Mouse (Mus musculus): ENCODE data around the gene Vkorc1. TPM values are rescaled to one million over a fixed set of nuclear protein-coding genes. Genes with fewer than 3 reads are reported as not detected.

The Vkorc1 gene
- polyA plus RNA-seq, 1 experiment from 2014 or later = 125 TPM

GRCm38 (mm10) chr7:127850906-127851305 lies 44.5 kb downstream of the Vkorc1 start:
- Histone ChIP-seq H3K9me3 (ENCODE audit: control insufficient read depth, low read length) (no peaks in the 10 kb centered on the region), H3K27me3 (ENCODE audit: control insufficient read depth, insufficient read depth, low read length) (no peaks in the 10 kb centered on the region), H3K9ac (ENCODE audit: low read depth, low read length) (no peak overlapping the region), H3K36me3 (ENCODE audit: control insufficient read depth, insufficient read depth, low read length) (peaks cover 11% of the 10 kb centered on the region; the same call in 1 of the 2 replicates), H3K4me2 (replicated peaks; ENCODE audit: low read depth, low read length) (no peak overlapping the region), H3K4me1 (ENCODE audit: control insufficient read depth, insufficient read depth, low read length) (no peaks in the 10 kb centered on the region), H3K4me3 (ENCODE audit: low read length) (no peak overlapping the region), H3K27ac (ENCODE audit: low read depth, low read length) (no peak overlapping the region)
- ATAC-seq (ENCODE audit: low FRiP score, low TSS enrichment) = no peak
- WGBS = 62% methylated on average over 5 of the region's 5 CpGs

GRCm38 (mm10) chr7:127849973-127850875 lies 45.2 kb downstream of the Vkorc1 start:
- Histone ChIP-seq H3K36me3 (ENCODE audit: control insufficient read depth, insufficient read depth, low read length) (peaks cover 14% of the 10 kb centered on the region; the same call in 1 of the 2 replicates), H3K9ac (ENCODE audit: low read depth, low read length) (no peak overlapping the region), H3K9me3 (ENCODE audit: control insufficient read depth, low read length) (no peaks in the 10 kb centered on the region), H3K4me3 (ENCODE audit: low read length) (no peak overlapping the region), H3K4me1 (ENCODE audit: control insufficient read depth, insufficient read depth, low read length) (no peaks in the 10 kb centered on the region), H3K27me3 (ENCODE audit: control insufficient read depth, insufficient read depth, low read length) (no peaks in the 10 kb centered on the region), H3K27ac (ENCODE audit: low read depth, low read length) (no peak overlapping the region), H3K4me2 (replicated peaks; ENCODE audit: low read depth, low read length) (no peak overlapping the region)
- 85% methylated on average over 6 of the region's 6 CpGs for WGBS
- no peak for ATAC-seq (ENCODE audit: low FRiP score, low TSS enrichment)

Other genes starting within 250 kb of the Vkorc1 start
- gene Bcl7c, start 186.7 kb downstream of the Vkorc1 start, polyA plus RNA-seq (2014; fragmentation: Nextera tagmentation; extraction: Ambion mirVana) = 65.9 and 79.1 TPM in 2 replicates
- gene Ctf1, start 182.9 kb downstream of the Vkorc1 start, polyA plus RNA-seq (2014; fragmentation: Nextera tagmentation; extraction: Ambion mirVana) = 17.5 and 23.7 TPM in 2 replicates
- 0.43 and 0.55 TPM in 2 replicates for gene Ctf2, start 163.5 kb downstream of the Vkorc1 start, polyA plus RNA-seq (2014; fragmentation: Nextera tagmentation; extraction: Ambion mirVana)
- gene Fbxl19, start 151.1 kb downstream of the Vkorc1 start, polyA plus RNA-seq (2014; fragmentation: Nextera tagmentation; extraction: Ambion mirVana) = 6.2 and 10.0 TPM in 2 replicates
- 12.9 and 19.7 TPM in 2 replicates for gene Orai3, start 125.8 kb downstream of the Vkorc1 start, polyA plus RNA-seq (2014; fragmentation: Nextera tagmentation; extraction: Ambion mirVana)
- 32.6 and 34.7 TPM in 2 replicates for gene Setd1a, start 118.9 kb downstream of the Vkorc1 start, polyA plus RNA-seq (2014; fragmentation: Nextera tagmentation; extraction: Ambion mirVana)
- not detected in 2 replicates for gene Gm49388, start 110.0 kb downstream of the Vkorc1 start, polyA plus RNA-seq (2014; fragmentation: Nextera tagmentation; extraction: Ambion mirVana)
- gene Hsd3b7, start 95.0 kb downstream of the Vkorc1 start, polyA plus RNA-seq (2014; fragmentation: Nextera tagmentation; extraction: Ambion mirVana) = 18.0 and 18.7 TPM in 2 replicates
- 22.1 and 34.3 TPM in 2 replicates for gene Stx4a, start 71.3 kb downstream of the Vkorc1 start, polyA plus RNA-seq (2014; fragmentation: Nextera tagmentation; extraction: Ambion mirVana)
- gene Stx1b, start 71.1 kb downstream of the Vkorc1 start, polyA plus RNA-seq (2014; fragmentation: Nextera tagmentation; extraction: Ambion mirVana) = 2.6 and 4.4 TPM in 2 replicates
- gene Zfp646, start 19.4 kb downstream of the Vkorc1 start, polyA plus RNA-seq (2014; fragmentation: Nextera tagmentation; extraction: Ambion mirVana) = 13.7 and 20.2 TPM in 2 replicates
- gene Zfp668, start 18.8 kb downstream of the Vkorc1 start, polyA plus RNA-seq (2014; fragmentation: Nextera tagmentation; extraction: Ambion mirVana) = 18.6 and 21.9 TPM in 2 replicates
- gene Prss53, start 4.6 kb downstream of the Vkorc1 start, polyA plus RNA-seq (2014; fragmentation: Nextera tagmentation; extraction: Ambion mirVana) = 0.73 and 0.77 TPM in 2 replicates
- gene Gm21974, start 163 bp downstream of the Vkorc1 start, polyA plus RNA-seq (2014; fragmentation: Nextera tagmentation; extraction: Ambion mirVana) = not detected in 2 replicates
- 152 and 155 TPM in 2 replicates for gene Bckdk, start 8.5 kb upstream of the Vkorc1 start, polyA plus RNA-seq (2014; fragmentation: Nextera tagmentation; extraction: Ambion mirVana)
- gene Kat8, start 16.9 kb upstream of the Vkorc1 start, polyA plus RNA-seq (2014; fragmentation: Nextera tagmentation; extraction: Ambion mirVana) = 37.2 and 48.9 TPM in 2 replicates
- 44.7 and 47.1 TPM in 2 replicates for gene Prss8, start 34.5 kb upstream of the Vkorc1 start, polyA plus RNA-seq (2014; fragmentation: Nextera tagmentation; extraction: Ambion mirVana)
- gene Prss36, start 51.1 kb upstream of the Vkorc1 start, polyA plus RNA-seq (2014; fragmentation: Nextera tagmentation; extraction: Ambion mirVana) = 12.1 and 12.4 TPM in 2 replicates
- 62.7 and 77.7 TPM in 2 replicates for gene Fus, start 71.8 kb upstream of the Vkorc1 start, polyA plus RNA-seq (2014; fragmentation: Nextera tagmentation; extraction: Ambion mirVana)
- 39.5 and 47.3 TPM in 2 replicates for gene Pycard, start 98.2 kb upstream of the Vkorc1 start, polyA plus RNA-seq (2014; fragmentation: Nextera tagmentation; extraction: Ambion mirVana)
- gene Trim72, start 108.3 kb upstream of the Vkorc1 start, polyA plus RNA-seq (2014; fragmentation: Nextera tagmentation; extraction: Ambion mirVana) = 0.14 TPM in 1 of 2 replicates, not detected in the other
- gene Itgam, start 167.0 kb upstream of the Vkorc1 start, polyA plus RNA-seq (2014; fragmentation: Nextera tagmentation; extraction: Ambion mirVana) = 0.14 and 0.54 TPM in 2 replicates
- gene Gm49368, start 167.1 kb upstream of the Vkorc1 start, polyA plus RNA-seq (2014; fragmentation: Nextera tagmentation; extraction: Ambion mirVana) = not detected in 2 replicates
- gene Itgax, start 233.9 kb upstream of the Vkorc1 start, polyA plus RNA-seq (2014; fragmentation: Nextera tagmentation; extraction: Ambion mirVana) = 0.05 TPM in 1 of 2 replicates, not detected in the other

All from kidney, embryonic 14.5 days (tissue).